Mouse (Mus musculus) layer of hippocampus, adult 9-11 months (tissue): ENCODE measurements around the gene Retreg3.
A peak's percentile ranks its signal among the peaks of the same experiment; 100 is the strongest.
"Not testable (repeated sequence)": the region's sequence is repeated elsewhere in the genome, so short reads cannot be mapped to it uniquely, and the experiment has no call there.

Experiments used
- DNase-seq: peaks from one replicate; pipeline ENCODE4 v3.0.0; 2022

The Retreg3 gene

DNA sequence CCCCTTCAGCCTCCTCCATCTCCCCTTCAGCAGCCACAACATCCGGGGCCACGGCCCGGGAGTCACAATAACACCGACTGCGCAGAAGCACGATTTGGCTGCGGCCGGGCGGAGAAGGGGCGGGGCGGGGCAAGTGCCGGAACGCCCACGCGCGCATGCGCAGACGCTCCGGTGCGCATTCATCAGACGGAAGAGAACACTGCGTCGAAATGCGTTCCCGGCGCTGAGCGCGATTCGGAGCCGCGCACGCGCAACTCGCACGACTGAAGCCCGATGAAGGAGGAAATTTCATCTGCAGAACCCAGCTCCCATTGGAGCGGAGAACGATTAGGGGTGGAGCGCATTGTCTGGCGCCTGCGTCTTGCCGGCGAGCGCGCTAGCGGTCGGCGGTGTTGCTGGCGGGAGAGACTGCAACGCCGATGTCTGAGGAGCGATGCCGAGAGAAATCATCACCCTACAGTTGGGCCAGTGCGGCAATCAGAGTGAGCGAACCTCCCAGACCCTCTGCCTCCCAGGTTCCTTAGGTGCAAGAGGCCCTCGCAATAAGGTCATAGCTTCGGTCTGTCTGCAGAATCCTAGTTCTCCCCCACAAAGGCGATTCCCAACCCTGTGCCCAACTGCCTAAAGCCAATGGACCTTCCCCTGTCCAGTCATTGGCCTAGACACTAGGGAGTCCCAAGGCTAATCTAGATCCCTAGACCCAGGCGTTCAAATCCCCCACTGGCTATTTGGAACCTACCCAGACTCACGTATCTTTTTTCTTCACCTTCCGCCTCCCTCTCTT lies at the start of gene Retreg3, which contains the start of gene Tubg1:
Gene Retreg3 (minus strand): TSS at position 133 of the 784 bp plus-strand sequence.
Gene Tubg1 (plus strand): TSS at position 178 of the 784 bp plus-strand sequence.
- peak; percentile 99 for DNase-seq

DNA sequence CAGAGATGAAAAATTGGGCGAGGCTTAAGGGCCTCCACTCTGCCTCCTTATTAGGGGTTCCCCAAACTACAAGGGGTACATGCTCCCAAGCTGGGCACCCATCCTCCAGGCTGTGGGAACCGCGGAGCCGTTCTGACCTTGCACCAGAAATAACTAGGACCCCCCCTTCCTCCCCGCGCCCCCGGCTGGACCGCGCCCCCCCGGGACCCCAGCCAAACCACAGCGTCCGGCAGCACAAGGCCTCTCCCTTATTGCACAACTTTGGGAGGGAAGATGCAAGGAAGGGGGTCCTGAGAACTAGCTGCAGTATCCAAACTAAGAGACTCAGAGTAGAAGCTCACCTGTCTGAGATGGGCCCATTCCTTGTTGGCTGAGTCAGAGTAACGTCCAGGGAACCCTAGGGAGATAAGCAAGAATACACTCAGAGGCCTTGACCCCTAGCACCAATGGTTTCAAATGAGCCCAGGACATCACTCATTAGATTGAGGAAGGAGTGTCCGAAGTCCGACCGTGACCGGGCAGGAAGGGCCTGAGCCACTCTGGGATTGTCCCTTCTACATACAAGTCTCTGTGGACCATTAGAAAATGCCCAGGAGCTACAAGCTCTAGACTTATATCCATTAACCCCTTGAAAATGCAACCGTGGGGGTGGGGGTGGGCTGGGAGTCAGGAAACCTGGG lies 48.7 kb upstream of the Retreg3 start:
- DNase-seq, result no peak

DNA sequence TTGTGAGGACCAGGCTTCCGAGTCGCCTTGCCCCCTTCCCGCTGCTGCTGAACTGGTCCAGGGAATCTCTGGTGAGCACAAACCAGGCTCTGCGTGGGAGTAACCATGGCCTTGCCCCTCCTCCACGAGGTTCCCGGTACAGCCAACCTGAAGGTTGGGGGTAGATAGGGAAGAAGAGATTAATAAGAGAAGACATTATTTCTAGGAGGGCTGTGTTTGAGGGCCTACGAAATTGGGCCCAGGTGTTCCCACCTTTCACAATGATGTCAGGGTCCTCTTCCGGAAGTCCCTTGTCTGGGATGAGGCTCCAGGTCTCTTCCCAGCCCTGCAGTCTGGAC lies 48.2 kb upstream of the Retreg3 start:
- no peak for DNase-seq

DNA sequence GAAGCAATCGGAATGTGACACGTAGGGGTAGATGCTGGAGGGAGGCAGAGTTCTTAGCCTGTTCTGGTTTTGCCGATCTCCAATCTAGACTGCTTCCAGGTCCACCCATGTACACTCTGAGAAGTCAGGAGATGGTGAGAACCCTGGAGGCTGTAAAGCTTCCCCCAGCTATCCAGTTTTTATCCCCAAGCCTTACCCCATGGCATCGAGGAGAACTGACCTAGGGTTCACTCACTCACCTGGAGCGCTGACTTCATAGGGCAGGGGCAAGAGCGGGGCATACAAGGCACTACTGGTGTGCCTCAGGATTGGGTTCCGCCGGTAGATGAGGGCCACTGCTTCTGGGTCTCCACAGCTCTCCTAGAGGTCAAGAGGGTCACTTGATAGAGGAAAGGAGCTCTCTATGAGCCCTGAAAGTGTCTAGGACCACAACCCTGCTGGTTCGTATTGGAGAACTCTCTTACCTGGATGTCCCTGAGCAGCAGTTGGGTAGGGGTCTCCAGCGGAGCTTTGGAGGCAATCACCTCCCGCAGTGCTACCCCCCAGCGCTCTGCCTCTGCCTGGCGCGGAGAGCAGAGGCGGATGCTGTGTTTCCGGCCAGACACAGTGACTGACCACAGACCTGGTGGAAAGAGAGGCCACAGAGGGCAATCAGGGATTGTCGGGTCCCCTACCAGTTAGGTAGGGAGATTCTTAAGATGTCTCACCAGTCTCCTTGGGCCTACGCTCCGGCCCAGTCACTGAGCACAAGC lies 47.7 kb upstream of the Retreg3 start:
- DNase-seq, result no peak

DNA sequence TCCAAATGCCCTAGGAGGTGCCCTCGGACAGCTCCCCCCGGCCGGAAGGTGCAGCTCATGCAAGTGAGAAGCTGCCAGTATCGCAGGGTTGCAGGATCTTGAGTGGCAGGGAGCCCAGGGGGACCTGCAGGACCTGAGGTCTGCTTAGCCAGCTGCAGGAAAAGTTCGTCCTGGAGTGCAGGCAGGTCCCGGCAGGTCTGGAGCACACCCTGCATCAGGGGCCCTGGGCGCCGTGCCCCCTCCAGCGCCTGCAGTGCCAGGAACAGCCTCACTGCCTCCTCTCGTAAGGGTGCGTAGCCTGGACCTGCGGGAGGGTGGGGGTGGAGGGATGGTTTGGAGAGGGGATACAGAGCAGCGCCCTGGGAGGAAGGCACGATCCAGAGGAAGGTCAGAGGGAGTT lies 46.7 kb upstream of the Retreg3 start:
- no peak for DNase-seq

DNA sequence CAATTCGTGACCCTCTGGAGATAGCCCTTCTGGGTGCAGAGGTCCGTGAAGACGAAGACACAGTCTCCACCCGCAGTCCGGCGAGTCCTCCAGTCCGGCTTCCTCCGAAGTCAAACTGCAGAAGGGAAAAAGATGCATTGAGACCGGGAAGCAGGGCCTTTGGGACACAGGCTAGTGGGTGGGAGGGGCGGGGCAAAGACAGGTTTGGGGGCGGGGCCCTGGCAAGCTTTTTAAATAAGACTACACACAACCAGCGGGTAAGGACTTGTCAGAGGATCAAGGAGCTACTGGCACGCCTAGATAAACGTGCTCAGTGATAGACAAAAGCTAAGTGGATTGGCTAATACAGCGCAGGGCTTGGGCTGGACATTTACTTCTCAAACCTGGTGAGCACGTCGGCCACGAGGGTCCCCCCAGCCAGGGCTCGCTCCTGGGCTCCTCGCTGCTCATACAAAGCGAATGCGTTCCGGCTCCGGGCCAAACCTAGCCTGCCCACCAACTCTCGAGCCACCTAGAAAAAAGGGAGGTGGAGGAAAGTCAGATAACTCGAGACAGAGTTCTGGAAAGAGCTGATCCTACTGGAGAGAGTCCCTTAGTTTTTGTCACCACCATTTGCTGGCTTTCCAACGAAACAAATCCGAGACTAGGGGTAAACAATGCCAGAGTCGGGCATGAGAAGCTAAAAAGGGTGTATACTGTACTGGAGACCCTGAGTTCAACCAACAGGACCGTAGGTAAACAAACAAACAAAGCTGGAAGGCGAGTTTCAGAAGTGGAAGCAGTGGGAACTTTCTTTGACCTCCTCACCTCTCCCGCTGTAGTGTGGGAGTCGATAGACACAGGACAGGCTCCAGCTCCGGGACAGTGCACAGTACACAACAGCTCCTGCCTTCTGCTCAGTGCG lies 45.2 kb upstream of the Retreg3 start:
- no peak for DNase-seq

DNA sequence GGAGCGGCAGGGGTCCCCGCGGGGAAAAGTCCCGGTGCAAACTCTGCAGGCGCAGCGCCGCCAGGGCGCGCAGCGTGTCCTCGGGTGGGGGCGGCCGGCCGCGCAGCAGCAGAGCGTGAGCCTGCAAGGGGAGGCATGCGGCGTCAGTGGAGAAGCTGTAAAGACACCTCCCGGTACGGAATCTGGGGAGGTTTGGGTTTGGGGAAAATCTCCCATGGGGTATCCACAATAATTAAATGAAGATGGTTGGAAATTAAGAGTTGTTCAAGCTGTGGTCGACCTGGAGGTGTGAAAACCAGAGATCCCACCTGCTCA lies 44.6 kb upstream of the Retreg3 start:
- no peak for DNase-seq

DNA sequence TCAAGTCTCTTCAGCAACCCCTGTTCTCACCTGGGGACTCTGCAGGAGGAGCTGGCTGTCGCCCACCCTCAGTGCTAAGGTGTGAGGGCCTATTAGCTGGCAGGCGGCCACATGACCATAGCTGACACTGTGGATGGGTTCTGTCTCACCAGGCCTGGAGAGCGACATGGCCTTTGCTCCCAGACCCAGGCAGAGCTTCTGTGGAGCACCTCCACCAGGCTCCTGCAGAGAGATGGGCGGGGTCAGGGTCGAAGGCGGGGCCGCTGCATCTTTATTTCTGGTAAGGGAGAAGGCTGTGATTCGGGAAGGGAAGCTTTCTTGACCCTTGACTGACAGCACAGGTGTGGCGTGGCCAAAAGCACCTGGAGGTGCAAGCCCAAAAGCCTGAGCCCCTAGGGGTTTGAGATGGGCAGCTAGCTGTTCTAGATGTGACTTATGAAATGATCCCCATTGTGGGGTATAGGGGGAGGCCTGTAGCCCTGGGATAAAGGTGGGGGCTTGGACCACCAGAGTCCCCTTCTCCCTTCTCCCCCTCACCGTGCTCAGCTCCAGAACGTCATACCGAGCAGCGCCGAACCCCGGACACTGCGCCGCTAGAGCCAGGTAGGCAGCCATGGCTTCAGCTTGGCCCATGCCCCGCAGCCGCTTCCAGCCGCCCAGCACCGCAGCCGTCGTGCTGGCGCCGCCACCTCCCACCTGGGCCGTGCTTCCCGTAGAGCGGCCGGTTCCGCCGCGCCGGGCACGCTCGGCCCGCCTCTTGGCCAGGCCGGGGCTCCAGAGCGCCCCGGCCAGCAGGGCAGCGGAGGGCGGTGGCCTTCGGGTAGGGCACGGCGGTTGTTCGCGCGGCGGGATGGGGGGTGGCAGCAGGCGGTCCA lies 44.0 kb upstream of the Retreg3 start:
- no peak for DNase-seq

DNA sequence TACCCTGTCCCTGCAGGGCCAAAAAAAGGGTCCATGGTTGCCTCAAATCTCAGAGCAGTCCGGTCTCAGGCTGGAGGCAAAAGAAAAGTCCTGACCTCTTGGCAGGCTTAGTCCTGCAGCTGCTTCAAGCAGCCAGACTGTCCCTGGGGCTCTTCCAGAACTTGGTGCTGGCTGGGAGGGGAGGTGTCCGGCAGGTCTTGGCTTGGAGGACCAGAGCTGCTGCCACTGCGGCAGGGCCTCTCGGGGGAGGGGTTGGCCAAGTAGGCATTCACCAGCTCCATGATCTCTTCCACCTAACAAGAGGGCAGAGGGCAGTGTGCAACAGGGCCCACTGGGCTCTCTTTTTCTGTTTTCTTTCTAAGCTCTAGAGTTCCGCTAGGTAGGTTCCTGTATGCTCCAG lies 43.1 kb upstream of the Retreg3 start:
- DNase-seq, result no peak

DNA sequence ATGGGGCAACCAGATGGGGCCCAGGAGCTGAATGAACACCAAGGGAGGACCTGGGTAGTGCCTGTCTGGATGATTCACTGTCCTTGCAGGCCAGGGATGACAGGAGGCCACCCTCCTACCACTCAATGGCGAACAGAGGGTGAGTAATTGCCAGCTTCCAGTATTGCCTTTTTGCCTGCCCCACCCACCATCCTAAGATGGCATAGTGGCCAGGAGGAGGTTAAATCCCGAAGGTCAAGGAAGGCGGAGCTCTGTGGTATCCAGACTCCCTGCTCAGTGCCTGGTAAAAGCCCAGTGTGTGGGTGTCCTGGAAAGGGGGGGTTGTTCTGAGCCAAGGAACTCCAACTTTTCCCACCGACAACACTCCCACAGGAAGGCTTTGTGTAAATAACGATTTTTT lies 42.6 kb upstream of the Retreg3 start:
- DNase-seq, result no peak

DNA sequence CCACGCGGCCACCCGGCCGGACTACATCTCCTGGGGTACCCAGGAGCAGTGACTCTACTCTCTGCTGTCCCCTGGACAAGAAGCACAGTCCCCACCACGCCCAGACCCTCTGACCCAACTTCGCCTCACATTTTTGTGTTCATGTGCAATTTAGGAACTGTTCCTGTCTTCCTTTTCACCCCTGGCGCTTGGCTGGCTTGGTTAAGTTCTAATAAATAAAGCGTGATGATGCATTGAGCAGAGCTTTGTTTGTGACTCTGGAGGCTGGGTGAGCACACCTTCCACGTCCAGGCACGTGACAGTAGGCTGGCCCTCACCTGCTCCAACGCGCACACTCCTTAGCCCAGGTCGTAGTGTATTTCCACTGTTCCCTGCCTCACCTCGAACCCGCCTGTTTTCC lies 41.9 kb upstream of the Retreg3 start:
- DNase-seq, result no peak

DNA sequence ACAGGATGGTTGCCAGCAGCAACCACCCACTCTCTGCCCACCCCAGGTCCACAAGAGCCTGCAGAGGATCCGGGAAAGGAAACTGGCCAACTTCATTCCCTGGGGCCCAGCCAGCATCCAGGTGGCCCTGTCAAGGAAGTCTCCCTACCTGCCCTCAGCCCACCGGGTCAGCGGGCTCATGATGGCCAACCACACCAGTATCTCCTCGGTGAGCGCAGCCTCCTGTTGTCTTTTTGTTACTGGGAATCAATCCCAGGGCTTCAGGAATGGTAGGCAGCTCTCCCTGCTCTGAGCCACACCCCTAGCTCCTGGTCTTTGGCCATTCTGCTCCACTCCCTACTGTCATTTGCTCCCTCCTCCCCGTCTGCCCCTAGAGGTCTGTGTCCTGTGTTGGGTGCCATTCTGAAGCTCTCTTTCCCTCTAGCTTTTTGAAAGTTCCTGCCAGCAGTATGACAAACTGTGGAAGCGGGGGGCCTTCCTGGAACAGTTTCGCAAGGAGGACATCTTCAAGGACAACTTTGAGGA lies 41.4 kb upstream of the Retreg3 start:
- not testable (repeated sequence) for DNase-seq

DNA sequence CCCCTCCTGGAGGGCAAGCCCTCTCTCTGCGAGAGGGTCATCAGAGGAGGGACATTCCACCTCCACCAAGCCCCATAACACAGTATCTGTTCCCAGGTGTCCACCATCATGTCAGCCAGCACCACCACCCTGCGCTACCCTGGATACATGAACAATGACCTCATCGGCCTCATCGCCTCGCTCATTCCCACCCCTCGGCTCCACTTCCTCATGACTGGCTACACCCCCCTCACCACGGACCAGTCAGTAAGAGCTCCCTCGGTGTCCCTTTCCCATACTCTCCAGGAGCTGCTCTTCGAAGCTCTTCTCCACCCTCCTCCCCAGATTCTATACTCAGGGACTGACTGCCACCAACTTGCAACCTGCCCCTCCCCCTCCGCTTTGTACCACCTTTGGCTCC lies 40.5 kb upstream of the Retreg3 start:
- not testable (repeated sequence) for DNase-seq

DNA sequence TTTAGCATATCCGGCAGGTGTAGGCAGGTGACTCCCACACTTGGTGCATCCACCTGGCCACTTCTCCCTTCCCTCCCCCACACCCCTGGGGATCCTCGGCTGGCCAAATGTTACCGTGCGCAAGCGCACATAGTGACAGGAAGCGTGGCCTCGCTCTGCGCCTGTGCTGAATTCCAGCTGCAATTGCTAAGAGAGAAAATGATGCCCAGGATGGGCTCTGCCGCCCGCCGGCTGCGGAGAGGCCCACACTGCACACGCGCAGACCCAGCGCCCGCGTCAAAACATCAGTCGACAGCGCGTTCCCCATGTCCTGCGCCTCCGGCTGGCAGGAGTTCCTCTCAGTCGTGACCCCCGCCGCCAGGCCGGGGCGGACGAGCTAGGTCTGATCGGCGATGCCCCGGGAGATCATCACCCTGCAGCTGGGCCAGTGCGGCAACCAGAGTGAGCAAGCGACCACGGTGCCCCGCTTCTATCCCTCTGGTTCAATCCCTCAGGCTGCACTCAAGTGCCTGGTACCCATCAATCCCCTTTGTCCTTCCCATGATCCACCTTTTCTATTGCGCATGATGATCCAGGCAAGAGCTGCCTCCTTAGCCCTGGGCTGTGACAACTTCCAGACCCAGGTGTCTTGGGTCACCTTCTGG lies 36.2 kb upstream of the Retreg3 start, which contains the start of gene Tubg2:
Gene Tubg2 (plus strand): TSS at position 180 of the 644 bp plus-strand sequence.
- peak; percentile 77 for DNase-seq

DNA sequence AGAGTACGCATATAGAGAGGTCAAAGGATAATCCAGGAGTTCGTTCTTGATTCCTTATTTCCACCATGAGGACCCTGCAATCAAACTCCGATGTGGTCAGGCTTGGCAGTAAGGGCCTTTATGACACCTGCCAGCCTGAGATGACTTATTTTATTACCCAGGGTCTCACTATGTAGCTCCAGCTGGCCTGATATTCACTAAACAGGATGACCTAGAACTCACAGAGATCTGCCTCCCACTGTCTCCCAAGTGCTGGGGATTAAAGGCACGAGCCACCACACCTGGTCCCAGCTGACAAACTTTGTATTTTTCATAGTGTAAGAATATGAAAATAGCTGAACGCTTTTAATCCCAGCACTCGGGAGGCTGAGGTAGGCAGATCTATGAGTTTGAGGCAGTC lies 35.5 kb upstream of the Retreg3 start:
- no peak for DNase-seq

DNA sequence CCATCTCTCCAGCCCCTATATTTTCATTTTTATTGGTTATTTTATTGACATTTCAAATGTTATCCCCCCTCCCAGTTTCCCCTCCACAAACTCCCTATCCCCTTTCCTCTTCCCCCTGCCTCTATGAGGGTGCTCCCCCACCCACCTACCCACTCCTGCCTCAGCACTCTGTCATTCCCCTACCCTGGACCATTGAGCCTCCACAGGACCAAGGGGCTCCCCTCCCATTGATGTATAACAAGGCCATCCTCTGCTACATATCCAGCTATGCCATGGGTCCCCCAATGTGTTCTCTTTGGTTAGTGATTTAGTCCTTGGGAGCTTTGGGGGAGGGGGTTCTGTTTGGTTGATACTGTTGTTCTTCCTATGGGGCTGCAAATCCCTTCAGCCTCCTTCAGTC lies 35.0 kb upstream of the Retreg3 start:
- no peak for DNase-seq

DNA sequence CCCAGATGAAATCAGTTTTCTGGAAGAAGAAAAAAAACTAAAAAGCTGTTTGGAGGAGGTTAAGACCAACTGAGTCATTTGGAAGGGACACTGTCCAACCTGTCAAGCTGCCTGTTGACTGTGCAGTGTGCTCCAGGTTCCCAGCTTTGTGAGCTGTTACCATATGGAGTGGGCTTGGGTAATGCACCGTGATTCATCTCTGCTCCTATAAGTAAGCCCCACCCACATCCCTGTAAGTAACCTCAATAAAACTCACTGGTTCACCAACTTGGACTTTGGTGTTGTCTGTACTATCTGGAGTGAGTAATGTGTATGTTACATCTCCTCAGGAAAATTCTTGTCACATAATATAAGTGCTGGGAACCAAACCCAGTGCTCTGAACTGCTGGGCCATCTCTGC lies 33.1 kb upstream of the Retreg3 start:
- DNase-seq, result no peak

DNA sequence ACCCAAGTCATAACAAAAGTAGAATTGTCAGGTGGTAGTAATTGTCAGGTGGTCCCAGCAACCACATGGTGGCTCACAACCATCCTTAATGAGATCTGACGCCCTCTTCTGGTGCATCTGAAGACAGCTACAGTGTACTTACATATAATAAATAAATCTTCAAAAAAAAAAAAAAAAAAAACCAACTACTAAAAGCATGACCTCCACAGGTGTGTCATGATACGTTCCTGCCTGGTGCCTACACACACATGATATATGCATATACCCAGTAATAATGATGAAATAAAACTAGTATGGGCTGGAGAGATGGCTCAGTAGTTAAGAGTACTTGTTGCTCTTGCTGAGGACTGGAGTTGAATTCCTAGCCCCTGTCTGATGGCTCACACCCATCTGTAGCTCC lies 31.4 kb upstream of the Retreg3 start:
- DNase-seq, result no peak

DNA sequence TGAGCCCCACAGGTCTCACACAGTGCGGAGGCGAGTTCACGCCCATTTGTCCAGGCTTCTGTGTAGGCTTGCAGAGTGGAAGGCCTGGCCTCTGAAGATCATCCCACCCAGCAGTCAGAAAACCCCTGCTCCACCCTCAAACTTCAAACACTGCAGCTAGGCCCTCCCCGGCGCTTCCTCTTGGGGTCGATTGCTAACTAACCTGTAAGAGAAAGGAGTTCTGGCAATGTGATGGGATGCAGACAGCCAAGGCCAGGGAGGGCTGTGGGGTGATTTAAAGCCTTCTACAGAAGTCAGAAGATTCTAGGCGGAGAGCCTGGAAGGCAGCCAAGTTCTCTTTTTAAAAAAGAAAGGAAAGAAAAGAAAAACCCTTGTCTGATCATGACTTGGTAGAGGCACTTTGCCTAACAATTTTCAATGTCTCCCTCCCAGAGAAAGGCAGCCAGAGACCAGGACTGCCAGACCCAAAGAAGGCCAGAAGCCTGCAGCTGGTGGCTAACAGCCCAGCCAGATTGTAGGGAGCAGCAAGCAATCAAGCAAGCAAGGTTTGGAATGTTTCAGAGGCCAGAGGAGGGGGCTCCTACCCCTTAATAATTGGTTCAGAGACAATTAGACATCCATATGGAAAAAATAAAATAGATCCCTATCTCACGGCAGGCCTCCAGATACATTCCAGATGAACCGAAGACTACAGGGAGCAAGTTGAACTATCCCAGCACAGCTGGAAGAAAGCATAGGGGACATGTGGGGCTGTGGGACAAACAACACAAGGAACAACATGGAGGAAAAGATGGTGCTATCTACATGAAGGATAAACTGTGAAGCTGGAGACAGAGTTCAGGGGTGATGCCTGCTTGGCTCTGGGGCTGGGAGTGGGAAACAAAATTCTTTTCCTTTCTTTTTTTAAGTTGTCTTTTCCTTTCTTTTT lies 29.7 kb upstream of the Retreg3 start:
- DNase-seq, result no peak

DNA sequence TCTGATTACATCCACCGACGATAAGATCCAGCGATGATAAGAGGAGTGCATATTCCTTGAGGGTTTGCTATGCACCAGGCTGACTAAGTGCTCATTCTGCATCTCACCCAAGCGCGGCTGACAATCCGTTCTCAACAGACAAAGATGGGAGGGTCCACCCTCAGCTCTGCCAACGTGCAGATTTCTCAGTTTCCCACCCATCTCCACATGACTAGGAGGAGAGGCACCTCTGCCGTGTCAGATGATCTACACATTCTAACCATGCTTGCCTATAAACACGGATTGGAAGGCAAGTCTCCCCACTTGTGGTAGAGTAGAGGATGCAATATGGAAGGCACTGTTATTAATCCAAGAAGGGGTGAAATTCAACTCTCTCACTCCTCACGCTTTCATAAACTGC lies 29.1 kb upstream of the Retreg3 start:
- DNase-seq, result no peak
